Mouse (Mus musculus) cerebellum, adult 2 months (tissue): ENCODE results near the gene Snap91. TPM values are rescaled to one million over a fixed set of nuclear protein-coding genes. Genes with fewer than 3 reads are reported as not detected.
A peak's percentile ranks its signal among the peaks of the same experiment; 100 is the strongest.

Experiments used
- DNase-seq, 2 experiments: peaks; one replicate each; pipeline ENCODE4 v3.0.0; 2021
- H3K27ac ChIP-seq: fragments of 200-500 bp; 2 replicates; pipeline ENCODE4 v1.5.1; 2012; ENCODE audit warnings: low read length, control low read depth, inconsistent platforms; ENCODE audit not compliant: insufficient read depth
- H3K27me3 ChIP-seq: fragments of 200-500 bp; 2 replicates; pipeline ENCODE4 v1.6.1; 2012; ENCODE audit warnings: inconsistent platforms, mild to moderate bottlenecking, low read length, moderate library complexity; ENCODE audit not compliant: control insufficient read depth, insufficient read depth
- H3K4me1 ChIP-seq: fragments of 200-500 bp; 2 replicates; pipeline ENCODE4 v1.6.1; 2011; ENCODE audit warnings: low read length; ENCODE audit not compliant: control insufficient read depth, insufficient read depth
- H3K4me3 ChIP-seq: fragments of 200-500 bp; replicated peaks from 2 replicates; pipeline ENCODE3; 2011; ENCODE audit warnings: mild to moderate bottlenecking, low read depth, low read length, control low read depth; ENCODE audit not compliant: insufficient read depth
- CTCF ChIP-seq: fragments of 200-500 bp; IDR thresholded peaks from 2 replicates; pipeline ENCODE4 v1.5.1; 2011; ENCODE audit warnings: low read depth, mild to moderate bottlenecking, control low read depth, low read length, moderate library complexity, borderline replicate concordance; ENCODE audit not compliant: insufficient read depth
- POLR2A ChIP-seq: fragments of 200-500 bp; IDR thresholded peaks from 2 replicates; pipeline ENCODE4 v1.6.1; 2011; ENCODE audit warnings: low read length, control low read depth, borderline replicate concordance; ENCODE audit not compliant: insufficient read depth
- WGBS: fragments of 180-500 bp; shearing (Covaris S2); methylation state at CpG from one replicate; pipeline ENCODE4 v1.1.7; 2018; 5-methylcytosine and 5-hydroxymethylcytosine counted together
- polyA plus RNA-seq: library from polyadenylated mRNA; depleted of rRNA; stranded (reverse); fragments of >200 nt; gene quantifications from 2 replicates; pipeline ENCODE4 v1.2.3, GENCODE M21; 2012; rRNA removed

Gene Snap91
- 234 and 267 TPM in 2 replicates for polyA plus RNA-seq

GRCm38 (mm10) chr9:86880113-86880972 is at the start of gene Snap91:
Gene Snap91, minus strand, starts transcription at chr9:86880654.
- H3K4me1 ChIP-seq, result no peaks in the 10 kb centered on the region; the same call in 1 of the 2 replicates
- H3K4me3 ChIP-seq, result peak within 1 kb of the TSS; percentile 66
- WGBS, result under 1% methylated on average over 103 of the region's 104 CpGs
- no peak for TF ChIP-seq CTCF
- peak; percentile 52; the same call in 1 of the 2 replicates for TF ChIP-seq POLR2A
- no peaks in the 10 kb centered on the region for H3K27me3 ChIP-seq
- peak within 1 kb of the TSS; percentile 96 for H3K27ac ChIP-seq
- DNase-seq, result peak; percentile 90 to 92

- H3K27me3 ChIP-seq, result no peaks in the 10 kb centered on the region
- no peaks in the 10 kb centered on the region for H3K4me1 ChIP-seq
- no peak for TF ChIP-seq CTCF
- no peak for TF ChIP-seq POLR2A
- no peak overlapping the region for H3K27ac ChIP-seq
- DNase-seq, result no peak
- WGBS, result 86% methylated on average over 5 of the region's 5 CpGs
- no peak overlapping the region for H3K4me3 ChIP-seq
These were observed 46.1 kb upstream of the Snap91 start for GRCm38 (mm10) chr9:86926519-86926918.

- DNase-seq, result no peak
- TF ChIP-seq CTCF, result no peak
- no peaks in the 10 kb centered on the region for H3K27me3 ChIP-seq
- no peak overlapping the region for H3K27ac ChIP-seq
- H3K4me1 ChIP-seq, result no peaks in the 10 kb centered on the region
- 86% methylated on average over 6 of the region's 6 CpGs for WGBS
- H3K4me3 ChIP-seq, result no peak overlapping the region
These were observed 45.2 kb upstream of the Snap91 start for GRCm38 (mm10) chr9:86925688-86926087.

- H3K27ac ChIP-seq, result no peak overlapping the region
- H3K27me3 ChIP-seq, result no peaks in the 10 kb centered on the region
- TF ChIP-seq CTCF, result no peak
- no peak for TF ChIP-seq POLR2A
- DNase-seq, result peak in 1 of 2 experiments; percentile 4
- no peak overlapping the region for H3K4me3 ChIP-seq
- H3K4me1 ChIP-seq, result no peaks in the 10 kb centered on the region
- WGBS, result 29% methylated on average over 3 of the region's 3 CpGs
These were observed 42.0 kb upstream of the Snap91 start for GRCm38 (mm10) chr9:86922430-86922829.

- Histone ChIP-seq H3K4me3 (no peak overlapping the region), H3K4me1 (no peaks in the 10 kb centered on the region), H3K27ac (no peak overlapping the region), H3K27me3 (no peaks in the 10 kb centered on the region)
- no peak for DNase-seq
- TF ChIP-seq CTCF (no peak), POLR2A (no peak)
- WGBS, result 76% methylated on average over 3 of the region's 3 CpGs
These were observed 36.1 kb upstream of the Snap91 start for GRCm38 (mm10) chr9:86916543-86916942.

GRCm38 (mm10) chr9:86899502-86900199 is 19.2 kb upstream of the Snap91 start:
- TF ChIP-seq CTCF (no peak), POLR2A (no peak)
- DNase-seq, result no peak
- Histone ChIP-seq H3K4me3 (no peak overlapping the region), H3K27ac (no peak overlapping the region), H3K27me3 (no peaks in the 10 kb centered on the region), H3K4me1 (no peaks in the 10 kb centered on the region)
- 67% methylated on average over 4 of the region's 4 CpGs for WGBS

- Histone ChIP-seq H3K4me3 (peak overlapping the region; percentile 66), H3K27me3 (no peaks in the 10 kb centered on the region), H3K27ac (peak overlapping the region; percentile 88), H3K4me1 (no peaks in the 10 kb centered on the region; the same call in 1 of the 2 replicates)
- peak; percentile 77 to 83 for DNase-seq
- TF ChIP-seq POLR2A, result peak; percentile 41; the same call in 1 of the 2 replicates
- TF ChIP-seq CTCF, result no peak
- under 1% methylated on average over 75 of the region's 75 CpGs for WGBS
These were observed 990 bp downstream of the Snap91 start for GRCm38 (mm10) chr9:86879216-86880112.
